Mouse (Mus musculus) midbrain, embryonic 11.5 days (tissue): ENCODE measurements around the gene Hsf2bp. TPM values are rescaled to one million over a fixed set of nuclear protein-coding genes. Genes with fewer than 3 reads are reported as not detected.

Experiments used
- ATAC-seq: fragments of 200-750 bp; cut with Nextera tagmentation; 2 replicates; pipeline ENCODE4 v1.8.0; 2017; ENCODE audit warnings: moderate TSS enrichment, moderate library complexity; ENCODE audit not compliant: low FRiP score
- DNase-seq: peaks from one replicate; pipeline ENCODE4 v3.0.0; 2015; ENCODE audit warnings: low spot score; ENCODE audit errors: missing footprints
- H3K27ac ChIP-seq: fragments of 300-500 bp; sonication (generic); 2 replicates; pipeline ENCODE4 v1.5.1; 2014; ENCODE audit warnings: low read depth, low read length
- H3K27me3 ChIP-seq: fragments of 300-500 bp; sonication (generic); 2 replicates; pipeline ENCODE4 v1.6.1; 2014; ENCODE audit warnings: mild to moderate bottlenecking, low read length, moderate library complexity, mixed read lengths; ENCODE audit not compliant: control insufficient read depth, insufficient read depth
- H3K36me3 ChIP-seq: fragments of 300-500 bp; sonication (generic); 2 replicates; pipeline ENCODE4 v1.6.1; 2014; ENCODE audit warnings: mild to moderate bottlenecking, low read length, moderate library complexity, mixed read lengths; ENCODE audit not compliant: control insufficient read depth, insufficient read depth
- H3K4me1 ChIP-seq: fragments of 300-500 bp; sonication (generic); 2 replicates; pipeline ENCODE4 v1.6.1; 2014; ENCODE audit warnings: low read length; ENCODE audit not compliant: control insufficient read depth, insufficient read depth
- H3K4me2 ChIP-seq: fragments of 300-500 bp; sonication (generic); 2 replicates; pipeline ENCODE4 v1.6.1; 2014; ENCODE audit warnings: mild to moderate bottlenecking, moderate library complexity
- H3K4me3 ChIP-seq: fragments of 300-500 bp; sonication (generic); 2 replicates; pipeline ENCODE4 v1.5.1; 2014; ENCODE audit warnings: low read depth, low read length
- H3K9ac ChIP-seq: fragments of 300-500 bp; sonication (generic); 2 replicates; pipeline ENCODE4 v1.6.1; 2014; ENCODE audit warnings: low read length
- H3K9me3 ChIP-seq: fragments of 300-500 bp; sonication (generic); 2 replicates; pipeline ENCODE4 v1.6.1; 2016; ENCODE audit warnings: low read length; ENCODE audit not compliant: control insufficient read depth
- WGBS: fragments of 180-500 bp; shearing (Covaris S2); extraction: QIAGEN DNeasy Blood & Tissue Kit; methylation state at CpG from one replicate; pipeline ENCODE4 v1.1.7; 2014; 5-methylcytosine and 5-hydroxymethylcytosine counted together
- polyA plus RNA-seq: library from polyadenylated mRNA; unstranded; fragments of >200 nt; fragmentation: Nextera tagmentation; extraction: Ambion mirVana; gene quantifications from 2 replicates; pipeline ENCODE4 v1.2.1, GENCODE M21; 2014

The Hsf2bp gene
- polyA plus RNA-seq, 1 experiment from 2014 or later, result 0.60 TPM

GRCm38 (mm10) chr17:32023088-32023487, 13.1 kb downstream of the Hsf2bp start:
- Histone ChIP-seq H3K9me3 (no peaks in the 10 kb centered on the region), H3K9ac (no peak overlapping the region), H3K27ac (no peak overlapping the region), H3K4me3 (no peak overlapping the region), H3K4me2 (no peak overlapping the region), H3K27me3 (no peaks in the 10 kb centered on the region), H3K4me1 (no peaks in the 10 kb centered on the region), H3K36me3 (no peaks in the 10 kb centered on the region)
- DNase-seq, result no peak
- WGBS, result 83% methylated on average over 8 of the region's 8 CpGs
- ATAC-seq, result no peak

GRCm38 (mm10) chr17:32022551-32022950, 13.6 kb downstream of the Hsf2bp start:
- 77% methylated on average over 6 of the region's 6 CpGs for WGBS
- Histone ChIP-seq H3K9me3 (no peaks in the 10 kb centered on the region), H3K4me1 (no peaks in the 10 kb centered on the region), H3K4me2 (no peak overlapping the region), H3K27ac (no peak overlapping the region), H3K36me3 (no peaks in the 10 kb centered on the region), H3K9ac (no peak overlapping the region), H3K27me3 (no peaks in the 10 kb centered on the region), H3K4me3 (no peak overlapping the region)
- ATAC-seq, result no peak
- DNase-seq, result no peak

- ATAC-seq (no peak), DNase-seq (no peak)
- no peak overlapping the region for H3K9ac ChIP-seq
- H3K4me2 ChIP-seq, result no peak overlapping the region
- WGBS, result 91% methylated on average over 3 of the region's 3 CpGs
- no peaks in the 10 kb centered on the region for H3K9me3 ChIP-seq
- H3K36me3 ChIP-seq, result no peaks in the 10 kb centered on the region
- H3K27ac ChIP-seq, result no peak overlapping the region
- no peaks in the 10 kb centered on the region for H3K27me3 ChIP-seq
- no peaks in the 10 kb centered on the region for H3K4me1 ChIP-seq
- no peak overlapping the region for H3K4me3 ChIP-seq
These were observed 14.2 kb downstream of the Hsf2bp start for GRCm38 (mm10) chr17:32021981-32022380.

- Histone ChIP-seq H3K4me3 (no peak overlapping the region), H3K4me2 (no peak overlapping the region), H3K27ac (no peak overlapping the region), H3K9ac (no peak overlapping the region), H3K9me3 (no peaks in the 10 kb centered on the region), H3K4me1 (no peaks in the 10 kb centered on the region), H3K27me3 (no peaks in the 10 kb centered on the region), H3K36me3 (no peaks in the 10 kb centered on the region)
- WGBS, result 80% methylated on average over 5 of the region's 5 CpGs
- ATAC-seq, result no peak
- DNase-seq, result no peak
These were observed 17.8 kb downstream of the Hsf2bp start for GRCm38 (mm10) chr17:32018127-32018894.

GRCm38 (mm10) chr17:32016481-32016880, 19.7 kb downstream of the Hsf2bp start:
- no peaks in the 10 kb centered on the region for H3K4me1 ChIP-seq
- H3K36me3 ChIP-seq, result no peaks in the 10 kb centered on the region
- H3K9ac ChIP-seq, result no peak overlapping the region
- 91% methylated on average over 8 of the region's 8 CpGs for WGBS
- no peak overlapping the region for H3K4me3 ChIP-seq
- no peak overlapping the region for H3K27ac ChIP-seq
- H3K4me2 ChIP-seq, result no peak overlapping the region
- no peak for ATAC-seq
- H3K9me3 ChIP-seq, result no peaks in the 10 kb centered on the region
- H3K27me3 ChIP-seq, result no peaks in the 10 kb centered on the region
- no peak for DNase-seq

GRCm38 (mm10) chr17:32013659-32014058, 22.5 kb downstream of the Hsf2bp start:
- H3K4me2 ChIP-seq, result no peak overlapping the region
- ATAC-seq, result no peak
- no peak overlapping the region for H3K27ac ChIP-seq
- H3K27me3 ChIP-seq, result no peaks in the 10 kb centered on the region
- H3K4me3 ChIP-seq, result no peak overlapping the region
- H3K4me1 ChIP-seq, result no peaks in the 10 kb centered on the region
- no peaks in the 10 kb centered on the region for H3K36me3 ChIP-seq
- DNase-seq, result no peak
- no peak overlapping the region for H3K9ac ChIP-seq
- H3K9me3 ChIP-seq, result no peaks in the 10 kb centered on the region

GRCm38 (mm10) chr17:32012254-32012653, 23.9 kb downstream of the Hsf2bp start:
- ATAC-seq (no peak), DNase-seq (no peak)
- H3K9ac ChIP-seq, result no peak overlapping the region
- WGBS, result 74% methylated on average over 3 of the region's 3 CpGs
- no peak overlapping the region for H3K4me2 ChIP-seq
- H3K9me3 ChIP-seq, result no peaks in the 10 kb centered on the region
- H3K4me1 ChIP-seq, result no peaks in the 10 kb centered on the region
- H3K27me3 ChIP-seq, result no peaks in the 10 kb centered on the region
- H3K36me3 ChIP-seq, result no peaks in the 10 kb centered on the region
- no peak overlapping the region for H3K27ac ChIP-seq
- no peak overlapping the region for H3K4me3 ChIP-seq

GRCm38 (mm10) chr17:32011694-32012093, 24.5 kb downstream of the Hsf2bp start:
- Histone ChIP-seq H3K4me2 (no peak overlapping the region), H3K4me3 (no peak overlapping the region), H3K27me3 (no peaks in the 10 kb centered on the region), H3K4me1 (no peaks in the 10 kb centered on the region), H3K27ac (no peak overlapping the region), H3K36me3 (no peaks in the 10 kb centered on the region), H3K9ac (no peak overlapping the region), H3K9me3 (no peaks in the 10 kb centered on the region)
- ATAC-seq (no peak), DNase-seq (no peak)
- WGBS, result 80% methylated on average over 6 of the region's 6 CpGs

GRCm38 (mm10) chr17:32006800-32007199, 29.3 kb downstream of the Hsf2bp start:
- no peak for ATAC-seq
- Histone ChIP-seq H3K4me2 (no peak overlapping the region), H3K9me3 (no peaks in the 10 kb centered on the region), H3K27ac (no peak overlapping the region), H3K36me3 (no peaks in the 10 kb centered on the region), H3K4me3 (no peak overlapping the region), H3K27me3 (no peaks in the 10 kb centered on the region), H3K9ac (no peak overlapping the region), H3K4me1 (no peaks in the 10 kb centered on the region)
- no peak for DNase-seq
- 84% methylated on average over 5 of the region's 5 CpGs for WGBS
